Mouse (Mus musculus) liver, embryonic 14.5 days (tissue): ENCODE data around the gene Etfa. TPM values are rescaled to one million over a fixed set of nuclear protein-coding genes. Genes with fewer than 3 reads are reported as not detected.

Source experiments
- ATAC-seq: fragments of 200-750 bp; cut with Nextera tagmentation; 2 replicates; pipeline ENCODE4 v1.8.0; 2017; ENCODE audit warnings: moderate number of reproducible peaks, mild to moderate bottlenecking, moderate library complexity; ENCODE audit not compliant: insufficient read depth
- DNase-seq, 3 experiments: peaks; one replicate each; pipeline ENCODE4 v3.0.0-alpha.2; 2012 to 2013; ENCODE audit warnings: low read depth in 3 of 3, low spot score in 3 of 3
- H3K27ac ChIP-seq: fragments of 300-500 bp; sonication (generic); 2 replicates; pipeline ENCODE4 v1.5.1; 2014; ENCODE audit warnings: moderate library complexity, mild to moderate bottlenecking, control low read depth, inconsistent platforms
- H3K27me3 ChIP-seq: fragments of 300-500 bp; sonication (generic); 2 replicates; pipeline ENCODE4 v1.6.1; 2014; ENCODE audit warnings: mild to moderate bottlenecking, low read length, moderate library complexity; ENCODE audit not compliant: control insufficient read depth, insufficient read depth
- H3K36me3 ChIP-seq: fragments of 300-500 bp; sonication (generic); replicated peaks from 2 replicates; pipeline ENCODE4 v1.6.1; 2014; ENCODE audit warnings: low read depth; ENCODE audit not compliant: control insufficient read depth, insufficient read depth
- H3K4me1 ChIP-seq, 2 experiments: fragments of 200-500 bp in 1 of 2; fragments of 300-500 bp in 1 of 2; sonication (generic) in 1 of 2; replicated peaks; 2 replicates each; pipeline ENCODE4 v1.6.1; 2012 to 2014; ENCODE audit warnings: antibody characterized with exemption in 1 of 2, inconsistent platforms in 1 of 2, low read length in 1 of 2; ENCODE audit not compliant: control insufficient read depth in 2 of 2, insufficient read depth in 2 of 2
- H3K4me2 ChIP-seq: fragments of 300-500 bp; sonication (generic); 2 replicates; pipeline ENCODE4 v1.6.1; 2014; ENCODE audit warnings: low read depth, mild to moderate bottlenecking, control low read depth, moderate library complexity
- H3K4me3 ChIP-seq, 2 experiments: fragments of 200-500 bp in 1 of 2; fragments of 300-500 bp in 1 of 2; sonication (generic) in 1 of 2; 2 replicates each; pipeline ENCODE4 v1.5.1; 2012 to 2014; ENCODE audit warnings: low read depth in 2 of 2, low read length in 2 of 2, mild to moderate bottlenecking in 2 of 2, control low read depth in 1 of 2, inconsistent platforms in 1 of 2, moderate library complexity in 1 of 2; ENCODE audit not compliant: insufficient read depth in 1 of 2
- H3K9ac ChIP-seq: fragments of 300-500 bp; sonication (generic); replicated peaks from 2 replicates; pipeline ENCODE4 v1.6.1; 2014; ENCODE audit warnings: mild to moderate bottlenecking, control low read depth, moderate library complexity
- H3K9me3 ChIP-seq: fragments of 300-500 bp; sonication (generic); 2 replicates; pipeline ENCODE4 v1.6.1; 2016; ENCODE audit warnings: low read length, mixed read lengths; ENCODE audit not compliant: control insufficient read depth
- CTCF ChIP-seq: IDR thresholded peaks from 2 replicates; pipeline ENCODE4 v1.5.1; 2016; ENCODE audit warnings: antibody characterized with exemption, low read depth, control low read depth
- EP300 ChIP-seq: IDR thresholded peaks from 2 replicates; pipeline ENCODE4 v1.6.1; 2016; ENCODE audit warnings: antibody characterized with exemption, low read depth
- WGBS: fragments of 180-500 bp; shearing (Covaris S2); extraction: QIAGEN DNeasy Blood & Tissue Kit; methylation state at CpG from one replicate; pipeline ENCODE4 v1.1.7; 2014; ENCODE audit not compliant: insufficient replicate concordance; 5-methylcytosine and 5-hydroxymethylcytosine counted together
- polyA plus RNA-seq, 2 experiments: library from polyadenylated mRNA; depleted of rRNA in 1 of 2; stranded (reverse) in 1 of 2; unstranded in 1 of 2; fragments of >200 nt; fragmentation: Nextera tagmentation in 1 of 2; extraction: Ambion mirVana in 1 of 2; gene quantifications; 2 replicates each; pipeline versions ENCODE4 v1.2.1 to v1.2.3; 2012 to 2014

Gene Etfa
- polyA plus RNA-seq, 2 experiments: 87.6 to 181 TPM

DNA sequence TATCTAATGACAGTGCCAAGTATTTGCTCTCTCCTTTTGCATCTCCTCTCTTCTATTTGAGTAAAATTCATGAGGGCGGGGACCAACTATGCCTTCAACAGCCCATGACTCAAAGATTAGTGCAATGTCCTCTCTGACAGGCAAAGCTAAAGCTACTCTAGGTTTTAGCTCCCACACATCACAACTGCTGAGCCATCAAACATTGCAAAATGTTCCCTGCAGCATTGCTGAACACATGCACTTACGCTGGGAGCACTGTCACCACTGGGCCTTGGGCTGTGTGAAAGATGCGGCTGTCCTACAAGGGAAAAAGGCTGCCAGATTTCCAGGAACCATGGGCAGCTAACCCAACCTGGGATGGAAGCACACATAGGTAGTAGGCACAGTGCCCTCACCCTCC lies 60.6 kb downstream of the Etfa start:
- Histone ChIP-seq H3K4me2 (no peak overlapping the region), H3K36me3 (no peaks in the 10 kb centered on the region), H3K9me3 (no peaks in the 10 kb centered on the region), H3K27me3 (no peaks in the 10 kb centered on the region), H3K4me3 (no peak overlapping the region), H3K27ac (no peak overlapping the region), H3K9ac (no peak overlapping the region), H3K4me1 (peaks cover 5 to 11% of the 10 kb centered on the region in 2 experiments)
- TF ChIP-seq EP300 (no peak), CTCF (no peak)
- DNase-seq (no peak), ATAC-seq (no peak)
- 71% methylated on average over 3 of the region's 3 CpGs for WGBS

DNA sequence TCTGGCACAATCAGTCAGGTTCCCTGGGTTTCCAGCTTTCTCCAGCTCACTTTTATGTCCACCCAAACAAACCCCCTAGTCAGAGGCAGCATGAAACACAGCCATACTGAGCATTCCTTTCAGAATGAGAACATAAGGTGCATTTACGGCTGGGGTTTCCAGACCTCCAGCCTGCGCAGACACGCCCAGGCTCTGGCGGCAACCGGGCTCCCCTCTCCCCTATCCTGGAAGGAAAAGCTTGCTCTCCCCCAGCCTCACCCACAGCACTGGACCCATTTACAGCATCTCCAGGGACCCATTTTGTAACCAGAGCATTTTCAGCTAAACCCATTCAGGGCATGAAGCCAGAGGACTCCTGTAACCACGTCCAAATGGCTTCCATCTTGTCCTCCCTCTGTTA lies 62.0 kb downstream of the Etfa start:
- 73% methylated on average over 6 of the region's 6 CpGs for WGBS

DNA sequence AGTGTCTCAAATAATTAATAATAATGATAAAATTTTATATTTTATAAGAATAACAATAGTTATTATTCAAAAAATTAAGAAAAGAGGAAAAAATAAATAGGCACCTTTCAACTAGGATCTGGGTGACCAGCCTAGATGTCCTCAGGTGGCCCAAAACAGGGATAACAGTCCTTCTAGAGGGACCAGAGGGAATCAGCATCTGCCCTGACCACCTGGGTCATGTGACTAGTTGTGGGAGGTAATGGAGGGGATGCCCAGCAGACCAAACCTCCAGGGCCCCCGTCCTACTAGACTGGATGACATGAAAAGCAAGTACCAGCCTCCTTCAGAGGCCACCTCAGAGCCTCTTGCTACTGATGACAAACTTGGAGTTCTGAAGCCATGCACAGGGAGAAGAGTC lies 62.9 kb downstream of the Etfa start:
- TF ChIP-seq EP300 (no peak), CTCF (no peak)
- DNase-seq: no peak

More for the DNA sequence above, 62.0 kb downstream of the Etfa start:
- no peaks in the 10 kb centered on the region for H3K27me3 ChIP-seq
- DNase-seq (no peak), ATAC-seq (no peak)
- no peak overlapping the region for H3K4me3 ChIP-seq
- no peak overlapping the region for H3K9ac ChIP-seq
- no peak for TF ChIP-seq CTCF
- TF ChIP-seq EP300: no peak
- H3K36me3 ChIP-seq: no peaks in the 10 kb centered on the region
- H3K9me3 ChIP-seq: no peaks in the 10 kb centered on the region
- no peak overlapping the region for H3K4me2 ChIP-seq
- H3K4me1 ChIP-seq: peaks cover 5 to 11% of the 10 kb centered on the region in 2 experiments
- no peak overlapping the region for H3K27ac ChIP-seq

DNA sequence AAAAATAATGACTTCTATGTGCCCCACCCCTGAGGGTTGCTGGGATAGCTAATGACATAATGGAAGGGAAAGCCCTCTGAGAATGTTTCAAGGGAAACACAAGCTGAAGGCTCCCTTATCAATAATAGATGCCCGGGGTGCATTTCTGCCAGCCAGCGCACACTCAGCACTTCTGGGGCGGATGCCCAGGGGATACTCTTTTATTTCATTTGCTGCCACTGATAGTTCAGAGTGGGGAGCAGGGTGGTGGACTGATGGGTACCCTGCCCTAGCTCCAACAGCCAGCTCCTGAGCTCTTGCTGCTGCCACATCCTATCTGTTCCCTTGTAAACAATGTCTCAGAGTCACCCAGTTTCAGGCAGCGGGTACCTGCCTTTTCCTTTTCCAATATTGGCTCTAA lies 64.5 kb downstream of the Etfa start:
- H3K36me3 ChIP-seq: no peaks in the 10 kb centered on the region
- H3K27ac ChIP-seq: no peak overlapping the region
- DNase-seq: no peak
- TF ChIP-seq CTCF: no peak
- TF ChIP-seq EP300: no peak
- no peaks in the 10 kb centered on the region for H3K4me1 ChIP-seq
- no peaks in the 10 kb centered on the region for H3K9me3 ChIP-seq
- no peak overlapping the region for H3K4me3 ChIP-seq
- ATAC-seq: no peak
- no peak overlapping the region for H3K4me2 ChIP-seq
- no peaks in the 10 kb centered on the region for H3K27me3 ChIP-seq
- WGBS: 72% methylated on average over 4 of the region's 4 CpGs
- no peak overlapping the region for H3K9ac ChIP-seq

More for the DNA sequence above, 62.9 kb downstream of the Etfa start:
- H3K27ac ChIP-seq: no peak overlapping the region
- H3K36me3 ChIP-seq: no peaks in the 10 kb centered on the region
- H3K9ac ChIP-seq: no peak overlapping the region
- ATAC-seq: no peak
- 32% methylated on average over 1 of the region's 1 CpGs for WGBS
- H3K4me1 ChIP-seq: peaks cover 5 to 11% of the 10 kb centered on the region in 2 experiments
- no peak overlapping the region for H3K4me3 ChIP-seq
- no peaks in the 10 kb centered on the region for H3K27me3 ChIP-seq
- H3K9me3 ChIP-seq: no peaks in the 10 kb centered on the region
- no peak overlapping the region for H3K4me2 ChIP-seq

DNA sequence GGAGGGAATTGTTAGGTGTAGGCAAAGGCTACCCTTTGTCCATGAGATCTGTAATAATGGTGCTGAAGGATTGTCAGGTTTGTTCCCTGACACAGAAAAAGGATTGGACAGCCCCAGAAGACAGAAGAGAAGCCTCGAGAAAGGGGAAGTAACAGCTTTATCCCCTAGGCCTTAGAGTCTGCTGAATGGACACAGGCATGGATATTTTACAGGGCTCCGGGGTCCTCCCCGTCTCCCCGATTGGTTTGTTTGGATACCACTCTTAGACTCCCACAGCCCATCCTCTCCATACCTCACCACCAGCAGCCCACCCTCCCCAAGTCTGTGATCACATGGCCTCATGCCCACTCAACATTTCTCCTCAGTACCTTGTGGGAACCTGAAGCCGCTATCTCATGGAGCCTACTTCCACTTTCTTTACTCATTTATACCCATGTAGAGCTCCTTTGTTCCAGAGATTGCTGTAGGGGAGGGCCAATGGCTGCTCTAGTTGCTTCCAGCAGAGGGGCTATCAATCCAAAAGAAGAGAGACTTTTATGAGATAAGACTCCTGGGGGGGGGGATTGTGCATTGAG lies 72.8 kb downstream of the Etfa start:
- DNase-seq (no peak), ATAC-seq (no peak)
- Histone ChIP-seq H3K9me3 (no peaks in the 10 kb centered on the region), H3K4me2 (no peak overlapping the region), H3K4me3 (no peak overlapping the region), H3K9ac (no peak overlapping the region), H3K36me3 (no peaks in the 10 kb centered on the region), H3K27ac (no peak overlapping the region), H3K4me1 (no peaks in the 10 kb centered on the region), H3K27me3 (no peaks in the 10 kb centered on the region)
- 60% methylated on average over 5 of the region's 5 CpGs for WGBS
- no peak for TF ChIP-seq EP300
- TF ChIP-seq CTCF: no peak
